Mouse (Mus musculus): ENCODE data around the gene Vmn1r35.

DNA sequence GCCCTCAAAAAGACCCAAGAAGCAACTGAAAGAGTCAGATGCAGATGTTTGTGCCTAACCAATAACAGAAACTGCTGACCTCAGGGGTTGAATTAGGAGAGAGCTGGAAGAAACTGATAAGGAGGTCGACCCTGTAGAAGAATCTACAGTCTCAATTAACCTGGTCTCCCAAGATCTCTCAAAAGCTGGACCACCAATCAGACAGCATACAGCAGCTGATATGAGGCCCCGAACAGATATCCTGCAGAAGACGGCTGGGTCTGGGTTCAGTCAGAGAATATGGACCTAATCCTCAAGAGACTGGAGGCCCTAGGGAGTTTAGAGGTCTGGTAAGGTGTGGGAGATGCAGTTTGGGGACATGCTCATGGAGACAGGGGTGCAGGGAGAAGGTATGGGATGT lies 28.1 kb upstream of the Vmn1r35 start:
- TF ChIP-seq GATA1 (IDR thresholded peaks at IDR 0.05; ENCODE audit: borderline replicate concordance, low read length) (no peak), FLI1 (IDR thresholded peaks at IDR 0.05; ENCODE audit: low read length) (no peak)
